Comparison of ENCODE assay signal across 12 mouse cellular contexts in the genomic region with DNA sequence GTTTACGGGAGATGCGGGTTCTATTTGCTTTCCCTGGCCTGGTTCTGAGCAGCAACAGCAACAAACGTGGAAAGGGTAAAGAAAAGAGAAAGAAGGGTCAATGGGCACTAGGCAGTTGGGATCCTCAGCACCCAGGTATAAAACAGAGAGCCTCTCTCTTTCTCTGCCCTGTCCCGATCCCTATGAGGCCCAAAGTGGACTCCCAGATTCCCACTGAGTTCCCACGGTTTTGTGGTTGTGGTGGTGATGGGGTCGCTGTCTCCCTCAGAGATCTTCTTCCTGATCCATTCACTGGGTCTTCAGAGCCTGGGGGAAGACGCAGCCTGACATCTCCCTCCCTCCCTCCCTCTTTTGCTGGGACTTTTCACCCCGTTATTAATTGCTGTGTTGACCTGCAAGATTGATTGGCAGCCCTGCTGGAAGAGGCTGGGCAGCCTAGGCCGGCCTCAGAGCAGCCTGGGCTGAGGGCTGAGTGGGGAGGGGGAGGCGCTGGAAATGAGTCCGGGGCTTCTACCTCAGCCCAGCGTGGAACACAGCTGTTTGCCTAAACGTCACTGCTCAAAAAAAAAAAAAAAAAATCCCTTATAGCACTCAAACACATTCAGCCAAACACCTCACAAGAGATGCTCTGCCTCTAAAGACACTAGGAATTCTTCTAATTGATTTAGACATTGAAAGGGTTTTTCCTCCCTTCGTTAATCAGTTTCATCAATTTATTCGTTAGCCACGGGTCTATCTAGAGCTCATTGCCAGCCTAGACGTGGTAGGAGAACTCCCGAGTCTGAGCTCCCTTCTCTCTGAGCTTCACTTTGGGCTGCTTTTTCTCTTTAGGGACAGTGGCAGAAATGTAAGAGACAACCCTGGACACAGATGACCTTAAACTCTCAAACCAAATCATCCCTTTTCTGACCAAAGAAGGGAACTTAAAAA. TPM values are rescaled to one million over a fixed set of nuclear protein-coding genes. Genes with fewer than 3 reads are reported as not detected.
DNase-seq lines count a peak whose midpoint lies in the region; ATAC-seq lines count a peak whose summit lies in the region.
"Had no signal": no experiment of that assay in that cellular context is flagged by ENCODE, and none has a peak within 500 bp of the region (broad histone marks: within the 10 kb centered on the region; RNA-seq: fewer than 3 reads in every experiment).

No protein-coding gene starts in this region.

- H3K4me2 ChIP-seq in limb, embryonic 11.5 days (ENCODE audit: low read depth, severe bottlenecking): no peak overlapping the region
- H3K4me2 ChIP-seq in kidney, embryonic 14.5 days (replicated peaks; ENCODE audit: low read depth, low read length): peak overlapping the region; percentile 69
- peak overlapping the region; percentile 35 for H3K4me2 ChIP-seq in neural tube, embryonic 14.5 days (ENCODE audit: low read depth, low read length)

- H3K4me3 ChIP-seq in limb, embryonic 11.5 days (ENCODE audit: low read depth, low read length): no peak overlapping the region
- H3K4me3 ChIP-seq in limb, embryonic 10.5 days: no peak overlapping the region
- peak overlapping the region; percentile 45; the same call in 1 of the 2 replicates for H3K4me3 ChIP-seq in hindbrain, embryonic 10.5 days
- H3K4me3 ChIP-seq in kidney, embryonic 14.5 days (ENCODE audit: low read length): peak overlapping the region; percentile 57
- peak overlapping the region; percentile 20 for H3K4me3 ChIP-seq in neural tube, embryonic 14.5 days (ENCODE audit: low read depth, low read length)
- H3K4me3 ChIP-seq: left cerebral cortex, adult 2 months had no signal

- peak; percentile 52 for DNase-seq in limb, embryonic 11.5 days (ENCODE audit: low spot score)
- no peak for DNase-seq in limb, embryonic 10.5 days (ENCODE audit: low spot score)
- DNase-seq in hindbrain, embryonic 10.5 days (ENCODE audit: low spot score): peak; percentile 51
- no peak for DNase-seq in ovary, adult 18-20 months (ENCODE audit: low spot score)
- DNase-seq in right cerebral cortex, postnatal 4 days: no peak
- DNase-seq: gastrocnemius, postnatal 36 days had no signal

- H3K27me3 ChIP-seq in limb, embryonic 11.5 days (ENCODE audit: control insufficient read depth, insufficient read depth, low read length): peaks cover 95% of the 10 kb centered on the region
- H3K27me3 ChIP-seq in limb, embryonic 10.5 days (ENCODE audit: low read depth, poor library complexity, severe bottlenecking): peaks cover 100% of the 10 kb centered on the region
- H3K27me3 ChIP-seq in hindbrain, embryonic 10.5 days (ENCODE audit: insufficient read depth, poor library complexity, severe bottlenecking): peaks cover 100% of the 10 kb centered on the region
- peaks cover 63% of the 10 kb centered on the region for H3K27me3 ChIP-seq in kidney, embryonic 14.5 days (ENCODE audit: control insufficient read depth, insufficient read depth, low read length)
- peaks cover 52% of the 10 kb centered on the region for H3K27me3 ChIP-seq in neural tube, embryonic 14.5 days (ENCODE audit: control insufficient read depth, insufficient read depth, low read length)

- H3K4me1 ChIP-seq in limb, embryonic 11.5 days (ENCODE audit: control insufficient read depth, insufficient read depth, low read length): peaks cover 11% of the 10 kb centered on the region; the same call in 1 of the 2 replicates
- H3K4me1 ChIP-seq in limb, embryonic 10.5 days: peaks cover 34% of the 10 kb centered on the region
- peaks cover 62% of the 10 kb centered on the region for H3K4me1 ChIP-seq in hindbrain, embryonic 10.5 days (replicated peaks)
- peaks cover 3% of the 10 kb centered on the region; the same call in 1 of the 2 replicates for H3K4me1 ChIP-seq in kidney, embryonic 14.5 days (ENCODE audit: control insufficient read depth, insufficient read depth, low read length)
- no peaks in the 10 kb centered on the region for H3K4me1 ChIP-seq in neural tube, embryonic 14.5 days (ENCODE audit: control insufficient read depth, insufficient read depth, low read length)

- no peaks in the 10 kb centered on the region for H3K9me3 ChIP-seq in limb, embryonic 11.5 days (ENCODE audit: control insufficient read depth, low read length)
- no peaks in the 10 kb centered on the region for H3K9me3 ChIP-seq in limb, embryonic 10.5 days (replicated peaks)
- H3K9me3 ChIP-seq in hindbrain, embryonic 10.5 days: no peaks in the 10 kb centered on the region
- no peaks in the 10 kb centered on the region for H3K9me3 ChIP-seq in kidney, embryonic 14.5 days (ENCODE audit: control insufficient read depth, low read length)
- no peaks in the 10 kb centered on the region for H3K9me3 ChIP-seq in neural tube, embryonic 14.5 days (ENCODE audit: control insufficient read depth, low read length)
- H3K9me3 ChIP-seq: heart, embryonic 13.5 days; limb, embryonic 15.5 days had no signal

- H3K27ac ChIP-seq in limb, embryonic 11.5 days (replicated peaks; ENCODE audit: low read depth, low read length): no peak overlapping the region
- H3K27ac ChIP-seq in limb, embryonic 10.5 days: no peak overlapping the region
- H3K27ac ChIP-seq in hindbrain, embryonic 10.5 days: 0 out of 2 replicates have a peak overlapping the region, but pooled peaks have one; percentile 82
- peak overlapping the region; percentile 97 for H3K27ac ChIP-seq in kidney, embryonic 14.5 days (ENCODE audit: low read depth, low read length)
- peak overlapping the region; percentile 73 for H3K27ac ChIP-seq in neural tube, embryonic 14.5 days (ENCODE audit: low read depth, low read length)
- H3K27ac ChIP-seq: heart, embryonic 13.5 days; left cerebral cortex, adult 2 months; limb, embryonic 15.5 days had no signal

- under 1% methylated on average over 18 of the region's 18 CpGs for WGBS in limb, embryonic 11.5 days
- WGBS in limb, embryonic 10.5 days: under 1% methylated on average over 18 of the region's 18 CpGs
- WGBS in hindbrain, embryonic 10.5 days: under 1% methylated on average over 18 of the region's 18 CpGs
- WGBS in kidney, embryonic 14.5 days: under 1% methylated on average over 18 of the region's 18 CpGs
- WGBS in neural tube, embryonic 14.5 days: 2% methylated on average over 18 of the region's 18 CpGs

- H3K36me3 ChIP-seq in limb, embryonic 11.5 days (ENCODE audit: control insufficient read depth, insufficient read depth, low read length): no peaks in the 10 kb centered on the region
- H3K36me3 ChIP-seq in limb, embryonic 10.5 days: no peaks in the 10 kb centered on the region
- no peaks in the 10 kb centered on the region for H3K36me3 ChIP-seq in hindbrain, embryonic 10.5 days
- no peaks in the 10 kb centered on the region for H3K36me3 ChIP-seq in kidney, embryonic 14.5 days (ENCODE audit: control insufficient read depth, insufficient read depth, low read length)
- H3K36me3 ChIP-seq in neural tube, embryonic 14.5 days (ENCODE audit: control insufficient read depth, insufficient read depth, low read length): no peaks in the 10 kb centered on the region
- H3K36me3 ChIP-seq: heart, embryonic 13.5 days; limb, embryonic 15.5 days had no signal

- no peak for ATAC-seq in limb, embryonic 11.5 days (ENCODE audit: insufficient number of reproducible peaks, low FRiP score, low TSS enrichment, low read depth)
- ATAC-seq in kidney, embryonic 14.5 days (ENCODE audit: low FRiP score, low TSS enrichment): no peak
- no peak for ATAC-seq in neural tube, embryonic 14.5 days (ENCODE audit: low read depth)

- no peak overlapping the region for H3K9ac ChIP-seq in limb, embryonic 11.5 days (ENCODE audit: low read length)
- peak overlapping the region; percentile 87 for H3K9ac ChIP-seq in kidney, embryonic 14.5 days (ENCODE audit: low read depth, low read length)
- peak overlapping the region; percentile 44 for H3K9ac ChIP-seq in neural tube, embryonic 14.5 days (replicated peaks; ENCODE audit: low read depth, low read length)
- H3K9ac ChIP-seq: heart, embryonic 13.5 days; limb, embryonic 15.5 days had no signal

RNA-seq across cellular contexts. Expression of gene Pax2, which starts 6.5 kb away (rescaled TPM):
- 0.08 and 0.14 TPM in 2 replicates for polyA plus RNA-seq in limb, embryonic 11.5 days (2014; fragmentation: Nextera tagmentation; extraction: Ambion mirVana)
- 0.05 and 0.20 TPM in 2 replicates for polyA plus RNA-seq in limb, embryonic 10.5 days (2016; fragmentation: Nextera tagmentation; extraction: Ambion mirVana)
- 3.2 and 8.2 TPM in 2 replicates for polyA plus RNA-seq in hindbrain, embryonic 10.5 days (2016; fragmentation: Nextera tagmentation; extraction: Ambion mirVana)
- polyA plus RNA-seq in kidney, embryonic 14.5 days (2014; fragmentation: Nextera tagmentation; extraction: Ambion mirVana): 43.3 and 55.9 TPM in 2 replicates
- 23.8 and 27.0 TPM in 2 replicates for polyA plus RNA-seq in neural tube, embryonic 14.5 days (2014; fragmentation: Nextera tagmentation; extraction: Ambion mirVana)
- polyA plus RNA-seq: heart, embryonic 13.5 days; limb, embryonic 15.5 days; spleen, adult 2 months had no signal

Comparison
In these comparisons a context has a peak if more than half of its experiments do, and no peak if none do; other contexts are left out.
1. DNase-seq: peak in limb, embryonic 11.5 days (single experiment) and hindbrain, embryonic 10.5 days (single experiment); none in limb, embryonic 10.5 days (single experiment), ovary, adult 18-20 months (single experiment) and right cerebral cortex, postnatal 4 days (single experiment).
2. H3K27ac ChIP-seq: peak in hindbrain, embryonic 10.5 days (single experiment), kidney, embryonic 14.5 days (single experiment) and neural tube, embryonic 14.5 days (single experiment); none in limb, embryonic 11.5 days (single experiment) and limb, embryonic 10.5 days (single experiment).
3. H3K4me3 ChIP-seq: peak in hindbrain, embryonic 10.5 days (single experiment), kidney, embryonic 14.5 days (single experiment) and neural tube, embryonic 14.5 days (single experiment); none in limb, embryonic 11.5 days (single experiment) and limb, embryonic 10.5 days (single experiment).